Mouse (Mus musculus) CD4-positive, CD25-positive, alpha-beta regulatory T cell, adult 2 months (primary cell): ENCODE measurements around the gene 1110004F10Rik.

ENCODE experiments used
- DNase-seq: peaks from one replicate; pipeline ENCODE4 v3.0.0-alpha.2; 2012; ENCODE audit warnings: low read depth, low spot score

1110004F10Rik gene

DNA sequence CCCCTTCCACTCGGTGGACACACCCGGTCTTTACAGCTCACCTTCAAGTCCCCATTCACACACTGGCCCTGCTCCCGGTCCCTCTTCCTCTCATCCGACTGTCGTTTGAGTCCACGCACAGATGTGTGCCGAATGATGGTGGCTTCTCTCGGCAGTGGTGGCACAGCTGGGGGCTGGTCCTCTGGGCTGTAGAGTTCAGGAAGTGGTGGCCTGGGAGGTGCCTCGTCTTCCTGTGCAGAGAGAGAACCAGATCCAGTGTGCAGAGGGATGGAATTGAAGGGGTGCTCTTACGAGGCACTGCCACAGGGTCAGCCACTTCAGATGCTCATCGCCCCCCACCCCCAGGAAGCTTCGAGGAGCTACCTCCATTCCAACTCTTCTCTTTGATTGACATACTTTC, 98.0 kb downstream of the 1110004F10Rik start:
- no peak for DNase-seq

DNA sequence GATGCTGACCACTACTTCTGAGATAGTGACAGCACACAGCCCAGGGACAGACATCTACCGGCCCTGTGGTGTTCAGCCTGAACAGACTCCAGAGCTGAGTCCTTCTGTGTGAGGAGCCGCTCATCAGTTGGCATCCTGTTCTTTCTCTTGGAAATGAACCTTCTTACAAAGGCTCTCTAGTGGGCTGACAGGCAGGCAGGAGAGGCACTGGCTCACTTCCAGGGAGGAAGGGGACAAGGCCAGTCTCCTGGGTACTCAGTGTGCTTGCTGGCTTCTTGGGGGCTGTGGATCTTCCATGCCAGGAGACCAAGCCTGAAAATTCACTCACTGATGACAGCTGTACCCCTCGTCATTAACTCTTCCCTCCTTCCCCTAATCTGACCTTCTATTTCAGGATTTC, 98.5 kb downstream of the 1110004F10Rik start:
- DNase-seq, result no peak

DNA sequence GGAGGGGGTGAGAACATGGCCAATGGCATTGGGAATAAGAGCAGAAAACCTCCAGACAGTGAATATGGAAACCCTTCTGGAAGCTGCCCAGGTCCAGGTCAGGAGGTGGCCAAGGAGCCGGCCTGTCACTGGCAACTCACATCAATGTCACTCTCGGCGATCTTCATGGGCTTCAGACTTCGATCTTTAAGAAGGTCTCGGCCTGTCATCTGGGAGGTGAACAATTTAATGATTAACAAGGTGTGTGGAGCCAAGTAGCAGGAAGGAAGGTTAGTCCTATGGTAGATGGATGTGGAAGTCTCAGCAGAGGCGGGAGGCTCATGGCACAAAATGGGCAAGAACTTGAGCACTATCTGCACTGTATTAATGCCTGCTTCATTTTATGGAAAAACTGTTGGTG, 105.8 kb downstream of the 1110004F10Rik start:
- no peak for DNase-seq

DNA sequence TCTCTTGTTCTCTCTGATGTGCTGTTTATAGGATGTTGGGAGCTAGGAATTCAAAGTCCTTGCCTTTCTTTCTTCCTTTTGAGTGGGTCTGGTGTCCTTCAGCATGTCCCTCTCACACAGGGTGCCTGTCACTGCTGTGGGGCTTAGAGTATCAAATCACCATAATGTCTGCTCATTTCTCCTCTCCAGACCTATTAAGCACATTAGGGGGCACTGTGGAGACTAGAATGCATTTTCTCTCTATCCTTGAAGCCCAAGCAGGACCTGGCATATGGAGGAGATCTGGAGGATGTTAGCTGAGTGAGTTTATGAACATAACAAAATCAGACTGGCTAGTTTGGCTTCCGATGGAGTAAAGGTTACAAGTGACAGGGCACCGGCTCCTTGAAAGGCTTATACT, 107.9 kb downstream of the 1110004F10Rik start:
- DNase-seq, result no peak

- no peak for DNase-seq
Observed at GRCm38 (mm10) chr7:116149568-116149967, 110.4 kb downstream of the 1110004F10Rik start.

DNA sequence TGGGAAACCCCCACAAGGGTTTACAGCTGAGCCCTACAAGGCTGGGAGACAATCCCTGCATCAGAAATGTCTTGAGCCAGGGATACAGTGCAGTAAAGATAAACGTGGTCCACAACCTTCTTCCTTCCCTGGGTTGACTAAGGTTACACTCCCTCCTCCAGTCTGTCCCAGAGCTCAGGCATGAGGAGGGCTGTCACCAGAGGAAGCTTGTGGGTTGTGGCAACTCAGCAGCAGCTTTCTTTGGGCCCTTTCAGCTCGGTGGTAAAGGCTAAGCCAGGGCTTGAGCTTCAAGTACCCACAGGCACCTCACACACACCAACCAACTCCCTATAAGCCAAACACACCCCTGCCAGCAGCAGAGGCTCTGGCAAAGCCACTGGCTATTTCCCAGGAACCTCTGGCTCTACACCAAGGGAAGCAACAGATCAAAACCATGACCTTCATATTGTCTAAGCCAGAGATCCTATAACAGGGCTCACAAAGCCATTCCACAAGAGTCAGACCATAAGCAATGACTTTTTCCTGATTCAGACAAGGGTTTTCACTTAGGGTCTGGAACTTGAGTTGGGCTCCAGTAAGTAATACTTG, 114.7 kb downstream of the 1110004F10Rik start:
- no peak for DNase-seq
